In the genomic region with DNA sequence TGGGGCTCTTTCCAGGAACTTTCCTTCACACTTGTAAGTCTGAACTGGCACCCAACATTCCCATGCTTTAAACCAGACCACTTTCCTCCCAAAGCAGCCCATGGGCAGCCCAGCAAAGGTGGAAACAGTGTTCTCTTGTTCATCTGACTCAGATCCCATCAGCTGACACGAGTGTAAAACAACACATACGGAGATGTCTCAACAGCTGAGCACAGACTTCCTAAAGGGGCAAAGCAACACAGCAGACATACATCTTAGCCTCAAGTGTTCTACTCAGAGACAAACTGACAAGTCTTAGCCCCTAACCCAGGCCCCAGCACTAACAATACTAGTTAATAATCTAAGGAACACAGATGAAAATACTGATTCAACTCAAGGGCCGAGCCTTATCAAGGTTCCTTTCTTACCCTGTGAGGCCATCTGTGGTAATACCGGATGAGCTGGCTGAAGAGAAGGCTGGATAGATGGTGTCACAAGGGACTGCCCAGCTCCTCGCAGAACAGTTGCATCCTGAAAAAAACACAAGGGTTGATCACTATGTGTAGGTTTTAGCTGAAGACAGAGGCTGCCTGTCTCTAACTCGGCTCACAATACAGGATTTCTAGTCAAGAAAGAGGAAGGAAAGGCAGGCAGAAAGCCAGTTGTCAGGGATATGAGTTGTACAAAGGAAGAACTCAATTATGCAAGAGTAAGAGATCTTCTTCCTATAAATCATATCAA, we compare ENCODE assay signal across 19 mouse cellular contexts. TPM values are rescaled to one million over a fixed set of nuclear protein-coding genes. Genes with fewer than 3 reads are reported as not detected.
DNase-seq lines count a peak whose midpoint lies in the region; ATAC-seq and TF ChIP-seq lines count a peak whose summit lies in the region.
"Had no signal": no experiment of that assay in that cellular context is flagged by ENCODE, and none has a peak within 500 bp of the region (broad histone marks: within the 10 kb centered on the region; RNA-seq: fewer than 3 reads in every experiment).

No protein-coding gene starts in this region.

- intact Hi-C loops in left cerebral cortex, postnatal 14 days (cut with DNase I), result no loop called here

- H3K4me1 ChIP-seq in liver, embryonic 11.5 days (replicated peaks; ENCODE audit: control insufficient read depth, insufficient read depth, low read length), result peaks cover 15% of the 10 kb centered on the region
- H3K4me1 ChIP-seq in bone marrow macrophage, adult 2 months (ENCODE audit: control insufficient read depth, insufficient read depth, low read length), result peaks cover 47% of the 10 kb centered on the region
- H3K4me1 ChIP-seq in liver, postnatal 0 days (ENCODE audit: insufficient read depth), result no peaks in the 10 kb centered on the region
- no peaks in the 10 kb centered on the region for H3K4me1 ChIP-seq in stomach, postnatal 0 days (replicated peaks; ENCODE audit: control insufficient read depth, insufficient read depth)
- H3K4me1 ChIP-seq in midbrain, embryonic 10.5 days, result no peaks in the 10 kb centered on the region
- H3K4me1 ChIP-seq: embryonic facial prominence, embryonic 12.5 days; forebrain, embryonic 13.5 days; hindbrain, embryonic 15.5 days; intestine, embryonic 15.5 days; lung, embryonic 15.5 days had no signal

- no peaks in the 10 kb centered on the region for H3K9me3 ChIP-seq in liver, embryonic 11.5 days (ENCODE audit: control insufficient read depth, low read length)
- H3K9me3 ChIP-seq in liver, postnatal 0 days (ENCODE audit: low read length), result no peaks in the 10 kb centered on the region
- H3K9me3 ChIP-seq in stomach, postnatal 0 days (ENCODE audit: control insufficient read depth, low read length), result no peaks in the 10 kb centered on the region
- H3K9me3 ChIP-seq in midbrain, embryonic 10.5 days (replicated peaks), result no peaks in the 10 kb centered on the region
- H3K9me3 ChIP-seq: embryonic facial prominence, embryonic 12.5 days; forebrain, embryonic 13.5 days; heart, embryonic 12.5 days; hindbrain, embryonic 15.5 days; intestine, embryonic 15.5 days; lung, embryonic 15.5 days had no signal

- no peak for TF ChIP-seq EP300 in liver, postnatal 0 days (IDR thresholded peaks at IDR 0.05; ENCODE audit: low read depth)
- no peak for TF ChIP-seq EP300 in stomach, postnatal 0 days (optimal IDR thresholded peaks at IDR 0.05)

- no peak overlapping the region for H3K4me2 ChIP-seq in liver, embryonic 11.5 days
- H3K4me2 ChIP-seq in liver, postnatal 0 days (ENCODE audit: low read depth, low read length), result no peak overlapping the region
- H3K4me2 ChIP-seq in stomach, postnatal 0 days (replicated peaks; ENCODE audit: low read depth), result no peak overlapping the region
- H3K4me2 ChIP-seq: embryonic facial prominence, embryonic 12.5 days; forebrain, embryonic 13.5 days; heart, embryonic 12.5 days; hindbrain, embryonic 15.5 days; intestine, embryonic 15.5 days; lung, embryonic 15.5 days had no signal

- DNase-seq in liver, embryonic 11.5 days (ENCODE audit: low spot score), result no peak
- DNase-seq in liver, result no peak
- no peak for DNase-seq in liver, postnatal 0 days
- DNase-seq in stomach, postnatal 0 days (ENCODE audit: low spot score), result no peak
- DNase-seq in left cerebral cortex, postnatal 14 days (ENCODE audit: low spot score in 2 of 2), result no peak
- DNase-seq in midbrain, embryonic 10.5 days (ENCODE audit: low spot score), result no peak
- no peak for DNase-seq in kidney, adult 18-20 months
- DNase-seq: adrenal gland, postnatal 25 days; cerebellum, adult 8-10 months; gastrocnemius, postnatal 36 days; thymus, postnatal 25 days had no signal

- TF ChIP-seq POLR2A in bone marrow macrophage, adult 2 months (IDR thresholded peaks at IDR 0.05; ENCODE audit: borderline replicate concordance, low read depth, low read length), result no peak

- ATAC-seq in liver, embryonic 11.5 days (replicated peaks; ENCODE audit: low FRiP score), result peak; percentile 31
- ATAC-seq in liver, postnatal 0 days, result peak; percentile 43; the same call in 1 of the 2 replicates
- no peak for ATAC-seq in stomach, postnatal 0 days (ENCODE audit: low FRiP score, low TSS enrichment)
- ATAC-seq: forebrain, embryonic 13.5 days; intestine, embryonic 15.5 days had no signal

- peak overlapping the region; percentile 17; the same call in 1 of the 2 replicates for H3K27ac ChIP-seq in liver, embryonic 11.5 days (ENCODE audit: low read depth, low read length)
- peak overlapping the region; percentile 99 for H3K27ac ChIP-seq in bone marrow macrophage, adult 2 months (ENCODE audit: insufficient read depth, low read depth, low read length)
- H3K27ac ChIP-seq in liver, postnatal 0 days (ENCODE audit: low read depth), result peak overlapping the region; percentile 49; the same call in 1 of the 2 replicates
- 0 out of 2 replicates have a peak overlapping the region, but pooled peaks have one; percentile 25 for H3K27ac ChIP-seq in stomach, postnatal 0 days (replicated peaks)
- no peak overlapping the region for H3K27ac ChIP-seq in midbrain, embryonic 10.5 days (replicated peaks)
- H3K27ac ChIP-seq: embryonic facial prominence, embryonic 12.5 days; forebrain, embryonic 13.5 days; hindbrain, embryonic 15.5 days; intestine, embryonic 15.5 days; lung, embryonic 15.5 days had no signal

- WGBS in liver, embryonic 11.5 days, result 43% methylated on average over 6 of the region's 6 CpGs
- 37% methylated on average over 6 of the region's 6 CpGs for WGBS in liver, postnatal 0 days (ENCODE audit: insufficient replicate concordance)
- WGBS in stomach, postnatal 0 days, result 76% methylated on average over 6 of the region's 6 CpGs
- WGBS in midbrain, embryonic 10.5 days, result 85% methylated on average over 6 of the region's 6 CpGs

- TF ChIP-seq CTCF in bone marrow macrophage, adult 2 months (IDR thresholded peaks at IDR 0.05; ENCODE audit: low read depth, low read length), result no peak
- no peak for TF ChIP-seq CTCF in liver, postnatal 0 days (IDR thresholded peaks at IDR 0.05; ENCODE audit: low read depth)
- no peak for TF ChIP-seq CTCF in stomach, postnatal 0 days (IDR thresholded peaks at IDR 0.05; ENCODE audit: low read depth)

- H3K9ac ChIP-seq in liver, embryonic 11.5 days (ENCODE audit: low read depth, low read length), result no peak overlapping the region
- no peak overlapping the region for H3K9ac ChIP-seq in liver, postnatal 0 days (replicated peaks)
- H3K9ac ChIP-seq in stomach, postnatal 0 days (ENCODE audit: low read length), result no peak overlapping the region
- H3K9ac ChIP-seq: embryonic facial prominence, embryonic 12.5 days; forebrain, embryonic 13.5 days; heart, embryonic 12.5 days; hindbrain, embryonic 15.5 days; intestine, embryonic 15.5 days; lung, embryonic 15.5 days had no signal

- no peak overlapping the region for H3K4me3 ChIP-seq in liver, embryonic 11.5 days (ENCODE audit: low read depth, low read length)
- H3K4me3 ChIP-seq in bone marrow macrophage, adult 2 months (ENCODE audit: insufficient read depth, low read length), result peak overlapping the region; percentile 49
- no peak overlapping the region for H3K4me3 ChIP-seq in liver, postnatal 0 days (ENCODE audit: low read depth, low read length)
- H3K4me3 ChIP-seq in stomach, postnatal 0 days (ENCODE audit: low read depth, low read length), result no peak overlapping the region
- no peak overlapping the region for H3K4me3 ChIP-seq in midbrain, embryonic 10.5 days
- H3K4me3 ChIP-seq: embryonic facial prominence, embryonic 12.5 days; erythroblast, embryonic 14.5 days; forebrain, embryonic 13.5 days; heart, embryonic 12.5 days; hindbrain, embryonic 15.5 days; intestine, embryonic 15.5 days; lung, embryonic 15.5 days had no signal

- no peaks in the 10 kb centered on the region for H3K27me3 ChIP-seq in liver, embryonic 11.5 days (replicated peaks; ENCODE audit: control insufficient read depth, insufficient read depth, low read length)
- H3K27me3 ChIP-seq in liver, postnatal 0 days (ENCODE audit: insufficient read depth, low read length), result no peaks in the 10 kb centered on the region
- H3K27me3 ChIP-seq in stomach, postnatal 0 days (ENCODE audit: control insufficient read depth, insufficient read depth, low read length), result no peaks in the 10 kb centered on the region
- no peaks in the 10 kb centered on the region for H3K27me3 ChIP-seq in midbrain, embryonic 10.5 days (ENCODE audit: low read depth, poor library complexity, severe bottlenecking)
- H3K27me3 ChIP-seq: embryonic facial prominence, embryonic 12.5 days; forebrain, embryonic 13.5 days; heart, embryonic 12.5 days; hindbrain, embryonic 15.5 days; intestine, embryonic 15.5 days; lung, embryonic 15.5 days had no signal

- H3K36me3 ChIP-seq in liver, embryonic 11.5 days (ENCODE audit: control insufficient read depth, insufficient read depth, low read length), result peaks cover 13% of the 10 kb centered on the region; the same call in 1 of the 2 replicates
- peaks cover 72% of the 10 kb centered on the region for H3K36me3 ChIP-seq in liver, postnatal 0 days (replicated peaks; ENCODE audit: insufficient read depth, low read length)
- H3K36me3 ChIP-seq in stomach, postnatal 0 days (ENCODE audit: control insufficient read depth, insufficient read depth, low read length), result peaks cover 7% of the 10 kb centered on the region; the same call in 1 of the 2 replicates
- H3K36me3 ChIP-seq in midbrain, embryonic 10.5 days, result peaks cover 73% of the 10 kb centered on the region

RNA-seq across cellular contexts. Expression of gene Fkbp15, which starts 31.2 kb away (rescaled TPM):
- polyA plus RNA-seq in liver, embryonic 11.5 days (2014; fragmentation: Nextera tagmentation; extraction: Ambion mirVana), result 26.9 and 29.9 TPM in 2 replicates
- polyA plus RNA-seq in bone marrow macrophage, adult 2 months (2012; ENCODE audit: insufficient read depth, insufficient read length, missing spikeins), result 92.2 and 95.1 TPM in 2 replicates
- 11.7 and 13.3 TPM in 2 replicates for polyA plus RNA-seq in liver, postnatal 0 days (2015; fragmentation: Nextera tagmentation; extraction: Ambion mirVana)
- polyA plus RNA-seq in stomach, postnatal 0 days (2015; fragmentation: Nextera tagmentation; extraction: Ambion mirVana), result 15.0 and 16.2 TPM in 2 replicates
- total RNA-seq in left cerebral cortex, postnatal 14 days (2021), result 10 to 100 TPM; 37.3 to 40.2 TPM
- polyA plus RNA-seq in midbrain, embryonic 10.5 days (2016; fragmentation: Nextera tagmentation; extraction: Ambion mirVana), result 17.6 and 21.1 TPM in 2 replicates

RNA-seq across cellular contexts. Expression of gene Slc31a1, which starts 31.4 kb away (rescaled TPM):
- polyA plus RNA-seq in liver, embryonic 11.5 days (2014; fragmentation: Nextera tagmentation; extraction: Ambion mirVana), result 48.6 and 56.8 TPM in 2 replicates
- 64.1 and 71.0 TPM in 2 replicates for polyA plus RNA-seq in bone marrow macrophage, adult 2 months (2012; ENCODE audit: insufficient read depth, insufficient read length, missing spikeins)
- 50.9 and 54.3 TPM in 2 replicates for polyA plus RNA-seq in liver, postnatal 0 days (2015; fragmentation: Nextera tagmentation; extraction: Ambion mirVana)
- 51.4 and 55.0 TPM in 2 replicates for polyA plus RNA-seq in stomach, postnatal 0 days (2015; fragmentation: Nextera tagmentation; extraction: Ambion mirVana)
- 10 to 100 TPM; 27.9 to 29.8 TPM for total RNA-seq in left cerebral cortex, postnatal 14 days (2021)
- 54.9 and 57.7 TPM in 2 replicates for polyA plus RNA-seq in midbrain, embryonic 10.5 days (2016; fragmentation: Nextera tagmentation; extraction: Ambion mirVana)
